Mouse (Mus musculus) small intestine, adult 2 months (tissue): ENCODE results near the gene Wrb.
"Not testable (repeated sequence)": the region's sequence is repeated elsewhere in the genome, so short reads cannot be mapped to it uniquely, and the experiment has no call there.

Experiments
- CTCF ChIP-seq: fragments of 200-500 bp; IDR thresholded peaks from 2 replicates; pipeline ENCODE4 v1.5.1; 2012; ENCODE audit warnings: low read depth, mild to moderate bottlenecking, control low read depth, inconsistent platforms, low read length, moderate library complexity, mixed read lengths; ENCODE audit not compliant: insufficient replicate concordance, insufficient read length; ENCODE audit errors: extremely low read depth
- POLR2A ChIP-seq: fragments of 200-500 bp; IDR thresholded peaks from 2 replicates; pipeline ENCODE4 v1.6.1; 2012; ENCODE audit warnings: low read depth, mild to moderate bottlenecking, control low read depth, inconsistent platforms, low read length, moderate library complexity

DNA sequence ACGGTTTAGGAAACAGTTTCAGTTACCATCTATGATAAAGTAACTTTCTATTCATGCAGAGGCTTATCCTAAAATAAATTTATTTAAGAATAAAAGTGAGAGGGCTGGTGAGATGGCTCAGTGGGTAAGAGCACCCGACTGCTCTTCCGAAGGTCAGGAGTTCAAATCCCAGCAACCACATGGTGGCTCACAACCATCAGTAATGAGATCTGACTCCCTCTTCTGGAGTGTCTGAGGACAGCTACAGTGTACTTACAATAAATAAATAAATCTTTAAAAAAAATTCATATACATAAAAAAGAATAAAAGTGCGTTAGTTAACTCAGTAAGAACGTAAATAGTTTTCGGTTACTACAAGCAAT is 478 bp upstream of the Wrb start:
- TF ChIP-seq CTCF, POLR2A: not testable (repeated sequence)
